Mouse (Mus musculus): ENCODE results near the gene Rps8.

- TF ChIP-seq POLR2A (IDR thresholded peaks at IDR 0.05; ENCODE audit: borderline replicate concordance, extremely low read depth, low read depth, low read length) (no peak), CTCF (IDR thresholded peaks at IDR 0.05; ENCODE audit: insufficient read depth, low read length) (no peak)
These were observed 7.9 kb downstream of the Rps8 start for GRCm38 (mm10) chr4:117148047-117148713.
